Mouse (Mus musculus) embryo, embryonic 11 days (tissue): Measurements from ENCODE around the gene Gm12166.

Experiments
- DNase-seq: peaks from one replicate; pipeline ENCODE4 v3.0.0-alpha.2; 2015

Gm12166 gene

DNA sequence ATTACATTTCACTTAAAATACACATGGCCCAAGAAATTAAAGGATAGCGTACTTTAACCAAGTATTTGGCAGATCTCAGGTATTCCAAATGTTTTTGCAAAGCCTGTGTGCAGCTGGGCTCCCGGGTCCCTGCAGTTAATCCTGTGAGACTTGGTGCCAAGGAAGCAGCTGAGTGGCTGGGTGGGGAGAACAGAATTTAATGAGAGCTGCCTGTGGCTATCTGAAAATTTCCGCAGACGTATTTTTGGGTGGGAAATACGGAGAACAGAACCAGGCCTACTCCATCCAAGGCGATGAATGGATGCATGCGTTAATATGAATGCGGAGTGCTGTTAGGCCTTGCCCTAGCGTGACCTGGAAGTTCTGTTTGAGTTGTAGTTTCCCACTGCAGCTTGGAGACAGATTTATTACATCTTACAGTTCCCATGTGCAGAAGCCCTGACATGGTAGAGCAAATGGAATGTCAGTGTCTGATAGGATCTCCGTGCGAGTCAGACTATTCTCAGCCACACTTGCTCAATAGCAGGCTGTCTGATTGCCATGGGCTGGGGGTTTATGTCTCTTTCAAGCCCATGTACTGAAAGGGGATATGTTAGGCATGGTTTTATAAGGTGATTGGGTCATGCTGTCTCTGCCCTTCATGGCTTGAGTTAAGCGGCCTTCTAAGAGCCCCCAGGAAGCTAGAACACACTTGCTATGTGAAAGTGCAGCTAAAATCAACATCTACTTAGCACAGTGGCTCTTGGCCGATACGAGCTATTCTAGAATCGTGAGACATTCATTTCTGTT, 21.1 kb upstream of the Gm12166 start:
- peak; percentile 42 for DNase-seq

DNA sequence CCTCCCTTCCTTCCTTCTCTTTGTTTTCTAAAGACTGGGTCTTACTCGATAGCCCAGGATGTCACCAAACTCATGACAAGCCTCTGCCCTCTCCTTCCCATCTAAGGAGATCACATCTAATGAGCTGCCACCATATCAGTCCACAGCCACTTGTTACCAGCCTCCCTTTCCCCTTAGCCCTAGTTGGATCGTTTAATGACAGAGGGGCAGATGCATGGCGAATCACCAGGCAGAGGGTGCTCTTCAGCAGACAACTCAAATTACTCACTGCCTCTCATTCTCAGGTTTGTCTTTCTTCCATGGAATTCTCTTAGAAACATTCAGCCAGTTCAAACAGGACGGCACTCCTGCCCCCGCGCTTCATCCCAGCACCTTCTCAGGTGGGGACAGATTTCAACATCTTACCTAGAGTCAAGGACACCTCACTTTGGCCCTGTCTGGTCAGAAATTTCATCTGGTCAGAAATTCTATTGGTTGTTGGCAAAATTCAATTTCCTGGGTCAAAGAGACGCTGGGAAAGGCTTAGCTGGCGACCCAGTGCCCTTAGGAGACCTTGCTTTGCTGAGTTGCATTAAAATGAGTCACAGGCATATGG, 20.4 kb upstream of the Gm12166 start:
- DNase-seq: no peak

DNA sequence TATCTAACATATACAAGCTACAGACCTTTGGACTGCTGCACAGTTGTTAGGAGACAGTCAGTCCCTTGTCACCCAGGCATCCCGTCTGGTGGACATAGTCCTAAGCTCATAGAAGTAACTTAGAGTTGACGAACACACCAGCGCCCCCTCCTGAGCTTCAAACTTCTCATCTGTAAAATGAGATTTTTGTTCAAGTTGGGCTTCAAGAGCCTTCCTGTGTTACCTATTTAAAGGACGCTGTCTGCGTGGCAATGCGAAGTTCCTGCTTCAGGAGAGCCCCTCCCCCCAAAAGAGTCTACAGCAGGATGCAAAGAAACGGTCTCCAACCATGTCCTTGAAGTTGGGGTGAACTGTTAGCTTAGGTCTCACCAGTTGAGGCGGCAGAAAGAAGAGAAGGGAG, 18.7 kb upstream of the Gm12166 start:
- no peak for DNase-seq

DNA sequence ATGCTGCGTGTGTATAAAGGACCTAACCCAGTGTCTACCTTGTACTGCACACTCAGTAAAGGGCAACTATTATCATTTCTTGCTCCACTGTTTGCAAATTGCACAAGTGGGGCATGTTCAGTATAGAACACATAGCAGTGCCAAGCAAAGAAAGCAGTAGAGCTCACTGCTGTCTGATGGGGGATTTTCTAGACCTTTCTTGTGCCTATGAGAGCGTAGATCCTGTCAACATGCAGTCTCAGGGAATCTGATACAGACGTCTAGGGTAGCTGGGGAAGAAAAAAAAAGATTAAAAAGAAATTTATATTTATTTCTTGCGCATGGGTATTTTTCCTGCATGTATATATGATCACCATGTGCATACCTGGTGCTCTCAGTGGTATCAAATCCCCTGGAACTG, 18.0 kb upstream of the Gm12166 start:
- DNase-seq: no peak

DNA sequence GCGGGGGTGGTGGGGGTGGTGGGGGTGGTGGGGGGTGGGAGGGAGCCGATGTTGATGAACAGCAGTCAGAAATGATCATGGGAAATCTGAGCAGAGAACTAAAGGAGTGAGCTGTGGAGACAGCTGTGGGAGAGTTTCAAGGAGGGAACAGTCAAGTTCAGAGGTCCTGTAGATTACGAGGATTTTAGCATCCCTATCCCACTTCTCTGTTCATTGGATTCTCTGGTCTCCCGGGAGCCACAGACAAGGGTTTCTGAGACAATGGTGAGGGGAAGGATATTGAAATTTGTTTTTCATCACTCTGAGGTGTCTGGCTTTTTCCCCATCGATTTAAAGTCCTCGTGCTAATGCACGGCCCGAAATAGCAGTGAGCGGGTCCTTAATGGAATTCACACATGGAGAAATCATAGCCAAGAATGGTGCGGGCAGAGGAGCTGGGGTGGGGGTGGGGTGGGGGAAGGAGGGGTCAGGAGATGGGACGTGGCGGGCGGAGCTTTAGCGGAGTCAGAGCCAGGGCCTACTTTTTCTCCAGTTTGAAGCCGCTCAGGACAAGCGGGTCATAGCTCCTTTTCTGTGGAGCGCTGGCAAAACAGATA, 17.4 kb upstream of the Gm12166 start:
- DNase-seq: peak; percentile 59

DNA sequence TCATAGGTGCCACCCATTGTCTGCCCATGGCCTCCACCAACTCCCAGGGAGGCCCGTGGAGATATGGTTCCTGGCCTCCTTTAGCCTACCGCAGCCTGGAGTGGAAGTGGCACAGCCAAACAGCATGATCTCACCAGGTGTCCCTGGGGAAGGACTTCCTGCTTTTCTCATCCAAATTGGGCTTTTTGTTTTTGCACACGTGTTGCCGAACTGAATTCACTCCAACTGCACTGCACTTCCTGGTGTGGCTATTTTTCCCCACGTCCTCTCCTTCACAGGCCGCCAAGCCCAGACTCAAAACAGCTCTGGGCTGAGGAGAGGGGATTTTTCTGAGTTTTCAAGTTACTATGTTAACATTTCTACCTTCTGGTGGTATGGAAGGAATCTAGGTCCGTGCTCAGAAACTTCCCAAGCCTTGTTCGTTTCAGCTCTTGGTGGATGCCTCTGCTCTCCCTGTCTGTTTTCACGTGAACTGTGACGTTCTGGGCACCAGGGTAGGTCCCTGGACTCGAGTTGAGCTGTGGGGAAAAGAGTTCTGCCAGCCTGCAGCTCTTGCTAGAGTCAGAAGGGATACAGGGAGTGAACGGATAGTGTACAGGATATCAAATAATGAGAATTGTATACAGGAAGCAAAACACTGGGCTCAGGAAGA, 16.8 kb upstream of the Gm12166 start:
- DNase-seq: peak; percentile 39

DNA sequence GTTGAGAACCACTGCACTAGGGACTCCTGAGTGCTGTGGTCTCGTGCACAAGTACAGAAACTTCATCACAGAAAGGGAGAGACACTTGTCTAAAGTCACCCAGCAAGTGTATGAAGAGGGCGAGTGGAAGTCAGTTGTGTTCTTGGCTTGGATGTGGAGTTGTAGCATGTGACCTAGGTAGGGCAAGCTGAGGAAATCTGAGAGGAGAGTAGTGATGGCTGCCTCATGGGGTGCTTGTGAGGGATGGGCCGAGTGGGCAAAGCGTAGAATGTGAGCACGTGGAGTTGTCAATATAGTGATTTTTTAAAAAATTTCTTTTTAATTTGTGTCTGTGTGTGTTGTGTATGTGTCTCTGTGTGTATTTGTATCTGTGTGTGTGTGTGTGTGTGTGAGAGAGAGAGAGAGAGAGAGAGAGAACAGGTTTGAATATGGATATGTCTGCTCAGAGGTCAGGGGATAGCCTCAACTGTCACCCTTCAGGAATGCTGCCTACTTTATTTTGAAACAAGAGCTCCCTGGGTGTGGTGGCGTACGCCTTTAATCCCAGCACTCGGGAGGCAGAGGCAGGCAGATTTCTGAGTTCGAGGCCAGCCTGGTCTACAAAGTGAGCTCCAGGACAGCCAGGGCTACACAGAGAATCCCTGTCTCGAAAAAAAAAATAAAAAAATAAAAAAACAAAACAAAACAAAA, 15.4 kb upstream of the Gm12166 start:
- DNase-seq: no peak

DNA sequence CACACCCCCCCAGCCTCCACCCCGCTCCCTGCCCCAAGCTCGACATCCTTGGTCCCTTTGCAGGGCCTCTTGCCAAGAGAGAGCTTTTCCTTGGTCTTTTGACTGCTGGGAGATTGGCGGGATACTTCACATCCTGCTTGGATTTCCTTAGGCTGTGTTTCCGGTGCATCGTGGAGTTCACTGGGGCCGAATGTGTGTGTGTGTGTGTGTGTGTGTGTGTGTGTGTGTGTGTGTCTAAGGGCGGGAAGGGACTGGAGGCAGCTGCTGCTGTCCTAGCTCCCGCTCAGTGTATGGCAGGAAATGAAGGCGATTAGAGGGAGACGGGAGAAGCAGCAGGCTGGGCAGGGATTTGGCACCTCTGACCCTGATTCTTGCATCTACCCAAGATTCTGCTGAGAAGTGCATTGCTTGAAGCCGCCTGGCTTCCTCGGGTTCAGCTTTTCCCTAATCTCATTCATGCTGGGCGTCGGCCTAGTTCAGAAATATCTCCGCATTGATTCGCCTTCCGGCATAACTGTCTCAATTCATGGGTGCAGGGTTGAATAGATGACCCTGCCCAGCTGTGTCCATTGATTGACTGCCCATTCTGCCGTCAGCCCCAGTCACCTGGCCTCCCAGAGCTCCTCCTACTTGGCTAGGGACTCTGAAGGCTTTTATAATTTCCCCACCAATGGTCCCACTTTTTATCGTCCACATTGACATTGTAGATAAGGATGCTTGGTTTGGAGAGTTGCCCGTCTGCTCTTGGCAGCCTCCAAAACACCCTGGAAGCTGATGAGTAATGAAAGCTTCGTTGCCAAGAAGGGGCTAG, 13.3 kb upstream of the Gm12166 start:
- DNase-seq: peak; percentile 54

DNA sequence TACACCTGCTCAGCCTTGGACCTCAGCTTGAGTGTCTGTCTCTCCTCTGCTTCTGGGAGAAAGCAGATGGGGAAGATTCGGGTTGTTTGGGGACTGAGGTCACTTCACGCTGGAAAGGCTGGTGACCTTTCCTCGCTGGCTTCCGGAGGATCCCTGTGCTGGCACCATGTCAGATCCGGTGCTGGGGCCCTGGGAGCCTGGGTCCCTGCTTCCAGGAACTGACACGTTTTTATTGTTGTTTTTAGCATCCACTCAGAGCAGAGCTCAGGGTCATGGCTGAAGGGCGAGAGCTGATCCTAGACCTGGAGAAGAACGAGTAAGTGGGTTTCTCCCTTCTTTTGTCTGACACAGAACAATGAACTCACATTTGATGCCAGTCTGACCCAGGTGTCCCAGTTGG, 12.6 kb upstream of the Gm12166 start:
- no peak for DNase-seq

DNA sequence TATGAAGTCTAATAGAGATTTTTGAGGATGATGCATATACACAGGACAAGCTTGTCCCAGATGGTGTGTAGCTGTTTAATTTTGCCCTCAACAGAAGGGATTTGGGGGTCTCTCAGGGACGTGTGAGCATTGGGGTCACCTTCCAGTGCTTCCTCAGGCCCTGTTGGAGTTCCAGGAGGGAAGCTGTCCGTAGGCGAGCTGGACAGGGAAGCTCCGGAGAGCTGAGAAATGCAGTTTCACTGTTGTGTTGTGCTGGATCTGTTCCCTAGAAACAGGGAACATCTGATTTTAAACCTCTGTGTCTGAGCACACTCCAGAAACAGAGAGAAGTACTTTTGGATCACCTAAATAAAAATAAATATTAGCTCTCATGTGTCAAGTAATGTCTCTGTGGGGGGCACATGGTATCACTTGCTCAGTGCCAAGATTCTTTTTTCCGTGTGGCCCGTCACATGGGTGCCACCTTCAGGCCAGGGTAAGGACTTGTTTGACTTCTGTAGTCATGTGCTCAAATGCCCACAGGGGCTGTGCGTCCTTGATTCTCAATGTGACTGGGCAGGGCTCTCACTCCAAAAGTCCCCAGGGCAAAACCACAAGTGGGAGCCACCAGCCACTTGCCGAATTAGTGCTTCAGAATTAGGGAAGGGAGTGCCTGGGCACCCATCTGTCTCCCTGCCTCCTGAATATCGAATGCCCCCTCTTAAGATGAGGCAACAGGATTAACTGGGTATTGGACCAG, 11.0 kb upstream of the Gm12166 start:
- DNase-seq: no peak

DNA sequence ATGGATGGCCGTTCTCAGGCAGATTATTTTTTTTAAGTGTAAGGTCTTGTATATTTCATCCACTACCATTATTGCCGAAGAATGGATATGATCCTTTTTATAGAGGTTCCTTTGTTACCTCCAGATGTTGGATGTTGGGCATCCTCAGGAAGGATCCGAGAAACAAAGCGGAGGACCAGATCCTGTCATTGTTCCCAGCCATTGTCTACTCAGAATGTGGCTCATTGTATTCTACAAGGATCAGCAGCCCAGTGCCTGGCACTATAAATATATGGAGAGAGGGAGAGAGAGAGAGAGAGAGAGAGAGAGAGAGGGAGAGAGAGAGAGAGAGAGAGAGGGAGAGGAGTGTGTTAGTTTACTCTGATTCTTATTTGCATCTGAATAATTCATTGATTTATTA, 10.4 kb upstream of the Gm12166 start:
- DNase-seq: no peak

DNA sequence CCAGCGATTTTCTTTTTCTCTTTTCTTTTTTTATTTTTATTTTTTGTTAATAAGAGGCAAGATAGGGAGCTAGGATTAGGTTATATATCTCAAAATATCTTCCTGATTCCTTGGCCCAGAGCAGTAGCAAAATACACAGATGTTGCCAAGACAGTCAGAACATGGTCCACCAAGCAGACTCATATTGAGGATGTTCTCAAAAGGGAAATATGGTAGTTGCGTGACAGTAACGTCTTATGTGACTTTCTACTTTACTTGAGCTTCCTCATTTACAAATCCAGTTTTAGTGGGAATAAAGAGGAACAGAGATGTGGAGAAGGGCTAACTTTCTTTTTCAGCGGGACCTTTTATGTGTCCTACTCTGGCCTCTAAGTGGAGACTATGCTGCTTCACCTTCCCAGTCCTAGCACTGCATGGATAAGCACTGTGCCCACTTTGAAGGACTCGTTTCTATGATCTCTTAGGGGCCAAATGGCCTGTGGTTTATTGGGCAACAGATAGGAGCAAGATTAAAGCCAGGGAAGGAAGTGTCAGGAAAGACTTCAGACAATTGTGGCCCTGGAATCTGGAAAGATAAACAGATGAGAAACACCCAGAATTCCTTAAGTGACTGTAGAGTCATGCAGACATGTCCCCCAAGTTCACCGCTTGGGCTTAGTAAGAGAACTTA, 9.8 kb upstream of the Gm12166 start:
- no peak for DNase-seq

DNA sequence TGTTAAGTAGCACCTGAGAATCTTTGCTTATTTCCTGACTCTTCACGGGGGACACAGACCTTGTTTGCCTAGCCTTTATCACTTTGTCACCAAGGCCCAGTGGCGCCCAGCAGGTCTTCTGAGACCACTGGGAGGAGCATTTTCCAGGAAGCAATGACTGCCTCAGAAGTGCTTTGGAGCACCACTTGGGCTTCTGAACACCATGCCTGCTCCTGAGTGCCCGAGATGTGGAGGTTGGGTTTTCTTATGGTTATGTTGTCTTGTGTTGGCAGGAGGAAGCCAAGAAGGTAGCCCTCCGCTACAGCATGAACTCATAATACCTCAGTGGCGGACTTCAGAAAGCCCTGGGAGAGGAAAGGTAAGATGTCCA, 8.5 kb upstream of the Gm12166 start:
- no peak for DNase-seq

DNA sequence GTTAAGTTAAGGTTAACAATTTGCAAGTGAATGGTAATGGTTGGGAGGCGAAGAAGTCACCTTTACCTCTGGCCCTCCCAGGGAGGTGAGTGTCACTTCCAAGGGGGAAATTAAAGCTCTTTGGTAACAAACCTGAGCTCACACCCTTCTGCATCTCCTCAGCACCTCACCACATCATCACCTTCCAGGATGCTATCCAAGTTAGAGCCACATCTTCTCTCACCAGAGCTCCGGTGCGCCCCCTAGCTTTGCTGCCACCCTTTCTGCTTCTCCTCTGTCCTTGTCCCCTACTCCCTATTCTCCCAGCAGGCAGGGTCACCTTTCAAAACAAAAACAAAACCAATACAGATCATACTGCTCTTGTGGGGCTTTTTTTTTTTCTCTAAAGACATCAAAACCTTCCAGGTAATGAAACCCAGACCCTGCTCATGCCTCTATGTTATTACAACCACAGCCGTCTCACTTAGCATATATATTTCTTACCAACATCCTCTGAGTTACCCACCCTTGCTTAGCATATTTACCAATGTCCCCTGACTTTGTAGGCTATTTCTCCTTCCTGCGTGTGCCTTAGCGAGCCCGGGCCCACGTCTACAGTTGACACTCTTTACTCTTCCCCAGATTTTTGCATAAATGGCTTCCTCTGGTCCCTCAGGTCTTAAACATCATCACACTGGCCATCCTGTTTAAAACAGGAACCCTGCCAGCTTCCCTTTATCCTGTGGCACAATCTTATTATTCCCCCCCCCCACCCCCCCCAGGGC, 7.9 kb upstream of the Gm12166 start:
- no peak for DNase-seq

DNA sequence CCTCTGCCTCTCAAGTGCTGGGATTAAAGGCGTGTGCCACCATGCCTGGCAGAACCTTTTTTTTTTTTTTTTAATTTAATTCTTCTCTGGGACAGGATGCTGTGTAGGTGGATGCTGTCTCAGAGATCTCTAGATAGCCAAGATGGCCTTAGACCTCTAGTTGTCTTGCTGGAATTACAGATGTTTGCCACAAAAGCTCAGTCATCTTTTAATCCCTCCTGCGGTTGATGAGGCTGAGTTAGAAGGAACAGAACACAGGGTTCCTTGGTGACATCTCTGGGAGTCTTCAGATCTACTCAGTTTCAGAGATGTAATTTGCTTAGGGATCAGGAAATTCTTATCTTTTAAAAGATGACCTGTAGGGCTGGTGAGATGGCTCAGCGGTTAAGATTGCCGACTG, 6.8 kb upstream of the Gm12166 start:
- no peak for DNase-seq

DNA sequence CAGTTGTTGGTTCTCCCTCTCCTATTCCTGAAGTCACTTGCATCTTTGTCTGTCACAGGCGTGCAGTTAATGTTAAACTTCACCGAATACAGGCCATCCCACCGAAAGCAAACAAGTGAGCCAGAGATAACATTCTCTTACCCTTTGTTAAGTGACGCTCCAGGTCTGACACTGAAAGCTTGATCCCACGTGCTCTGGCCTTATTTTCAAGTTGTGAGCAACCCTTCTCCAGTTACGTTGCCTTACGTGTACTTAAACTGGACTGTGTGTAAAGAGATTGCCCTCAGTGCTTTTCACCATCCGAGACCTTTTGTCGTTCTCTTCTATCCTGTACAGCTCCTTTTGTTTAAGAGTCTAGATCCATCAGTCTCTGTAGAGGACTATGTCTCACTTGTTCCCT, 5.9 kb upstream of the Gm12166 start:
- no peak for DNase-seq

DNA sequence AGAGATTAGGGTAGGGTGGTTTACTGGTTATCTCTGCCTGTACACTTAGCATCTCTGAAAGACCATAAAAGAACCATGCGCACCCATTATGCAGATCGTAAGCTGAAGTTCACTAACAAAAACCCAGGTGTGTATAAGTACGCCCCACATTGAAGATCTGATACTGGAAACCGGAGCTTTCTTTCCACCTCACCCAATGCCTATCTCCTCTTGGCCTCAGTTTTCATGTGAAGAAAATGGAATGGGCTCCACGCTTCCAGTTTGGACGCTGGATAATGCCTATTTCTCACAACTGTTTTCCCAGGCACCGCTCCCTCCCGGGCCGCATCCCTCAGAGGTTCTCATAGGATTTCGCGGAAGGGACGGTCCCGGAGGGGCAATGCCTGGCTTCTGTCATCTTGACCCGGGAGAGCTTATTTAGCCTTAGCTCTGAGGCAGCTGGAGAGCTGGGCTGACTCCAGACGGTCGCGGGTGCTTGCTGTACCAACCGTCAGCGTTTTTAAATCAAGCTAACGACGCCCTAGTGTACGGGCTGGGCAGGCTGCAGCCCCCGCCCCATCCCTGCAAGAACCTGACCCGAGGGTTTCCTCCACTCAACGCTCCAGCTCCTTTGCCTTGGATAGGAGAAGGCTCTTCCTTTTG, 4.8 kb upstream of the Gm12166 start:
- peak; percentile 63 for DNase-seq

DNA sequence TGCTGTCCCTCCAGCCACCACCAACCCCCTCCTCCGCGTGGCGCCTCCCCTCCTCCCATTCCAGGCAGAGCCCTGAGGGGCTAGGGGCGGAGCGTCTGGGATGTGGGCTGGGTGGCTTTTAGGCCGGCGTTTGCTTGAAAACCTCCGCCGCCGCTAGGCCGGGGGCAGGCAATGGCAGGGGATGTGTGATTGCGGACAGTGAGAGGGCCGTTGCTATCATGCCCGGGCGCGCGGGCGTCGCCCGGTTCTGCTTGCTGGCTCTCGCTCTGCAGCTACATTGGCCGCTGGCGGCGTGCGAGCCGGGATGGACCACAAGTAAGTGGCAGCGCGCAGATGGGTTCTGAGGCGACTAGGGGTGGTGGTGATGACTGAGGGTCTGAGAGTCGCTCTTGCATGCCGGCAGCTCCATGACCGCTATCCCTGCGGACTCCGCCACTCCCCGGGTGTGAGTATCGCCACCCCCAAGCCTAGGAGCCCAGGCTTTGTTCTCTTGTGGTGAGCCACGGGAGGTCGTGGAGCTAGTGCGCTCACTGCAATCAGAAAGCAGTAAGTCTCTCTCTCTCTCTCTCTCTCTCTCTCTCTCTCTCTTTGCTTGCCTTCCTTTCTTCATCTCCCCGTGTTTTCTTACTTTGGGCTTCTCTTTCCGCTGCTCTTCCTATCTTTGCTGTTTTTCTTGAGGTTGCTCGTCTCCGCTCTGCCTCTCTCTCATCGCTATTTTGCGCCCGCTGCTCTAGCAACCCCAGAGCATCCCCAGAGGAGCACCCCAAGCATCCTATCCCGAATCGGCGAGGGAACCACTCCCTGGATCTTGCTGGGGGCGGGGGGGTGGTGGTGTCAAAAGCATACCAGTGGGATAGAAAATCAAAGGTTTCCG, 4.0 kb upstream of the Gm12166 start, which contains the start of gene Adam19:
Gene Adam19 (plus strand): TSS at position 97 of the 874 bp plus-strand sequence.
- peak; percentile 92 for DNase-seq
